Mouse (Mus musculus) cortical plate, adult 2 months (tissue): ENCODE data around the gene Xpo4.

Source experiments
- CTCF ChIP-seq: fragments of 200-500 bp; IDR thresholded peaks from 2 replicates; pipeline ENCODE4 v1.5.1; 2011; ENCODE audit warnings: mild to moderate bottlenecking, control low read depth, low read length; ENCODE audit not compliant: insufficient read depth; ENCODE audit errors: extremely low read depth
- POLR2A ChIP-seq: fragments of 200-500 bp; IDR thresholded peaks from 2 replicates; pipeline ENCODE4 v1.6.1; 2011; ENCODE audit warnings: mild to moderate bottlenecking, low read length, control low read depth; ENCODE audit not compliant: insufficient read depth; ENCODE audit errors: extremely low read depth

GRCm38 (mm10) chr14:57607500-57607899, 57.7 kb downstream of the Xpo4 start:
- no peak for TF ChIP-seq CTCF
- TF ChIP-seq POLR2A, result no peak
